Comparison of ENCODE assay signal across 20 mouse cellular contexts in genomic region chr15:81310353-81310752, GRCm38 (mm10). TPM values are rescaled to one million over a fixed set of nuclear protein-coding genes. Genes with fewer than 3 reads are reported as not detected.
DNase-seq lines count a peak whose midpoint lies in the region; ATAC-seq lines count a peak whose summit lies in the region.
"Had no signal": no experiment of that assay in that cellular context is flagged by ENCODE, and none has a peak within 500 bp of the region (broad histone marks: within the 10 kb centered on the region; RNA-seq: fewer than 3 reads in every experiment).

No protein-coding gene starts in this region.

- H3K36me3 ChIP-seq in midbrain, embryonic 14.5 days (ENCODE audit: control insufficient read depth, insufficient read depth, low read length), result no peaks in the 10 kb centered on the region
- H3K36me3 ChIP-seq in midbrain, embryonic 15.5 days (replicated peaks), result no peaks in the 10 kb centered on the region
- 0 out of 2 replicates have a peak, but pooled peaks cover 3% of the 10 kb centered on the region for H3K36me3 ChIP-seq in stomach, embryonic 15.5 days
- H3K36me3 ChIP-seq: embryonic facial prominence, embryonic 15.5 days; forebrain, embryonic 15.5 days had no signal

- no peak for ATAC-seq in midbrain, embryonic 14.5 days (ENCODE audit: low FRiP score, low TSS enrichment)
- no peak for ATAC-seq in midbrain, embryonic 15.5 days (replicated peaks)
- peak; percentile 27; the same call in 1 of the 2 replicates for ATAC-seq in stomach, embryonic 15.5 days (ENCODE audit: insufficient read depth, low FRiP score, low read depth)
- ATAC-seq: forebrain, embryonic 15.5 days; forebrain, postnatal 0 days had no signal

- WGBS in midbrain, embryonic 14.5 days, result 91% methylated on average over 9 of the region's 9 CpGs
- 87% methylated on average over 9 of the region's 9 CpGs for WGBS in midbrain, embryonic 15.5 days
- 69% methylated on average over 9 of the region's 9 CpGs for WGBS in stomach, embryonic 15.5 days

- no peaks in the 10 kb centered on the region for H3K9me3 ChIP-seq in midbrain, embryonic 14.5 days (ENCODE audit: control insufficient read depth, low read length)
- H3K9me3 ChIP-seq in midbrain, embryonic 15.5 days, result no peaks in the 10 kb centered on the region
- no peaks in the 10 kb centered on the region for H3K9me3 ChIP-seq in stomach, embryonic 15.5 days
- H3K9me3 ChIP-seq: embryonic facial prominence, embryonic 13.5 days; embryonic facial prominence, embryonic 15.5 days; forebrain, embryonic 15.5 days had no signal

- no peak overlapping the region for H3K4me2 ChIP-seq in midbrain, embryonic 14.5 days (ENCODE audit: low read length)
- H3K4me2 ChIP-seq in midbrain, embryonic 15.5 days, result no peak overlapping the region
- no peak overlapping the region for H3K4me2 ChIP-seq in stomach, embryonic 15.5 days
- H3K4me2 ChIP-seq: embryonic facial prominence, embryonic 13.5 days; embryonic facial prominence, embryonic 15.5 days; forebrain, embryonic 15.5 days had no signal

- H3K4me1 ChIP-seq in midbrain, embryonic 14.5 days (ENCODE audit: control insufficient read depth, insufficient read depth, low read length), result no peaks in the 10 kb centered on the region
- H3K4me1 ChIP-seq in midbrain, embryonic 15.5 days, result no peaks in the 10 kb centered on the region
- H3K4me1 ChIP-seq in stomach, embryonic 15.5 days, result no peaks in the 10 kb centered on the region
- H3K4me1 ChIP-seq: forebrain, embryonic 15.5 days had no signal

- DNase-seq in midbrain, embryonic 14.5 days, result peak; percentile 15
- no peak for DNase-seq in left cerebral cortex, adult 9 months (ENCODE audit: low spot score in 2 of 2)
- no peak for DNase-seq in gastrocnemius, postnatal 25 days
- DNase-seq: adrenal gland, adult 2 months; adrenal gland, postnatal 10 days; adrenal gland, postnatal 25 days; cerebellum, adult 11 months; cerebellum, adult 18-20 months; cerebellum, adult 8-10 months; cerebellum, adult 9-11 months; cerebellum, postnatal 14 days; cerebellum, postnatal 36 days; embryo, embryonic 11 days; forebrain, postnatal 0 days had no signal

- H3K27ac ChIP-seq in midbrain, embryonic 14.5 days (replicated peaks; ENCODE audit: low read depth, low read length), result no peak overlapping the region
- no peak overlapping the region for H3K27ac ChIP-seq in midbrain, embryonic 15.5 days
- H3K27ac ChIP-seq in stomach, embryonic 15.5 days, result no peak overlapping the region
- H3K27ac ChIP-seq: embryonic facial prominence, embryonic 13.5 days; embryonic facial prominence, embryonic 15.5 days; forebrain, embryonic 15.5 days had no signal

- H3K4me3 ChIP-seq in midbrain, embryonic 14.5 days (replicated peaks; ENCODE audit: low read depth, low read length), result no peak overlapping the region
- H3K4me3 ChIP-seq in midbrain, embryonic 15.5 days, result no peak overlapping the region
- H3K4me3 ChIP-seq in stomach, embryonic 15.5 days (replicated peaks), result no peak overlapping the region
- H3K4me3 ChIP-seq: embryonic facial prominence, embryonic 13.5 days; embryonic facial prominence, embryonic 15.5 days; erythroblast, embryonic 14.5 days; forebrain, embryonic 15.5 days had no signal

- no peaks in the 10 kb centered on the region for H3K27me3 ChIP-seq in midbrain, embryonic 14.5 days (ENCODE audit: control insufficient read depth, insufficient read depth, low read length)
- H3K27me3 ChIP-seq in midbrain, embryonic 15.5 days (replicated peaks), result no peaks in the 10 kb centered on the region
- H3K27me3 ChIP-seq in stomach, embryonic 15.5 days (replicated peaks), result no peaks in the 10 kb centered on the region
- H3K27me3 ChIP-seq: embryonic facial prominence, embryonic 13.5 days; embryonic facial prominence, embryonic 15.5 days; forebrain, embryonic 15.5 days had no signal

- no peak overlapping the region for H3K9ac ChIP-seq in midbrain, embryonic 14.5 days (replicated peaks; ENCODE audit: low read length)
- H3K9ac ChIP-seq in midbrain, embryonic 15.5 days, result no peak overlapping the region
- no peak overlapping the region for H3K9ac ChIP-seq in stomach, embryonic 15.5 days
- H3K9ac ChIP-seq: embryonic facial prominence, embryonic 13.5 days; embryonic facial prominence, embryonic 15.5 days; forebrain, embryonic 15.5 days; forebrain, postnatal 0 days had no signal

RNA-seq across cellular contexts. Expression of gene Slc25a17, which starts 50.3 kb away (rescaled TPM):
- 151 and 153 TPM in 2 replicates for polyA plus RNA-seq in midbrain, embryonic 14.5 days (2014; fragmentation: Nextera tagmentation; extraction: Ambion mirVana)
- polyA plus RNA-seq in midbrain, embryonic 15.5 days (2015; fragmentation: Nextera tagmentation; extraction: Ambion mirVana), result 132 and 138 TPM in 2 replicates
- 92.8 and 95.6 TPM in 2 replicates for polyA plus RNA-seq in stomach, embryonic 15.5 days (2015; fragmentation: Nextera tagmentation; extraction: Ambion mirVana)
- 10 to 100 TPM in 1 of 2 experiments, 1 to 10 TPM in 1; 9.3 to 12.5 TPM for total RNA-seq in gastrocnemius, postnatal 25 days (2021)
